Mouse (Mus musculus) embryonic fibroblast, embryonic 13.5 days (primary cell): ENCODE results near the gene Themis3.

ENCODE experiments used
- CTCF ChIP-seq: IDR thresholded peaks from 2 replicates; pipeline ENCODE4 v1.5.1; 2011; ENCODE audit warnings: mild to moderate bottlenecking, control low read depth, low read length, moderate library complexity, borderline replicate concordance; ENCODE audit not compliant: insufficient read depth
- POLR2A ChIP-seq: IDR thresholded peaks from 2 replicates; pipeline ENCODE4 v1.6.1; 2011; ENCODE audit warnings: low read depth, mild to moderate bottlenecking, control low read depth, low read length, moderate library complexity

DNA sequence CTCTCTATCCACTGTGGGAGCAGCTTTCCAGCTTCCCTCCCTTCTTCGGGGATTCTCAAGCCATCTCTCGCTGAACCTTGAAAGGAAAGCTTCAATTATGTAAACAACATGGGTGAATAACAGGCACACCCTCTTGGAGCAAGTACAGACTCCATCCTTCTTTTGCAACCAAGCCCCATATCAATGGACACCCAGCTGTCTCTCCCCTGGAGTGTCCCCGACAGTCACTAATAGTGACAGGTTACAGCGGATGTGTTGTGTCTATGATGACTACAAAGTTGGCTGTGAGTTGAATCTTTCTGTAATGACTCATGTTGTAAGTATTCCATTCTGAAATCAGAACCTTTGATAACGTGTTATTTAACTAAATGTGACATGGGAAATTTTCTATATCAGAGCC lies 71.0 kb downstream of the Themis3 start:
- TF ChIP-seq CTCF (no peak), POLR2A (no peak)
